Mouse (Mus musculus) MEL (cell line): ENCODE measurements around the gene C1rl. TPM values are rescaled to one million over a fixed set of nuclear protein-coding genes. Genes with fewer than 3 reads are reported as not detected.

Experiments used
- DNase-seq: peaks from one replicate; pipeline ENCODE4 v3.0.0; 2011; ENCODE audit warnings: low read depth, low spot score
- H3K27ac ChIP-seq: 2 replicates; pipeline ENCODE4 v1.5.1; 2012; ENCODE audit warnings: low read depth, mild to moderate bottlenecking, control low read depth, low read length, moderate library complexity; ENCODE audit not compliant: control insufficient read depth
- H3K27me3 ChIP-seq, 2 experiments: fragments of 150-350 bp in 1 of 2; sonication (generic) in 1 of 2; 2 replicates each; pipeline ENCODE4 v1.6.1; 2012; ENCODE audit warnings: low read length in 2 of 2, mild to moderate bottlenecking in 2 of 2, improper control_type of control experiment in 1 of 2, moderate library complexity in 1 of 2; ENCODE audit not compliant: insufficient read depth in 2 of 2, control insufficient read depth in 1 of 2
- H3K36me3 ChIP-seq, 2 experiments: 2 replicates each; pipeline ENCODE4 v1.6.1; 2012 to 2014; ENCODE audit warnings: low read length in 2 of 2, improper control_type of control experiment in 1 of 2, inconsistent platforms in 1 of 2, mild to moderate bottlenecking in 1 of 2; ENCODE audit not compliant: insufficient read depth in 2 of 2, control insufficient read depth in 1 of 2
- H3K4me1 ChIP-seq, 2 experiments: fragments of 150-350 bp in 1 of 2; sonication (generic) in 1 of 2; 2 replicates each; pipeline ENCODE4 v1.6.1; 2012; ENCODE audit warnings: low read length in 2 of 2, improper control_type of control experiment in 1 of 2, mild to moderate bottlenecking in 1 of 2; ENCODE audit not compliant: insufficient read depth in 2 of 2, control insufficient read depth in 1 of 2
- H3K4me3 ChIP-seq, 2 experiments: fragments of 150-350 bp in 1 of 2; sonication (generic) in 1 of 2; 2 replicates each; pipeline ENCODE4 v1.5.1; 2012; ENCODE audit warnings: low read depth in 2 of 2, low read length in 2 of 2, mild to moderate bottlenecking in 2 of 2, moderate library complexity in 2 of 2, control low read depth in 1 of 2, improper control_type of control experiment in 1 of 2; ENCODE audit not compliant: control insufficient read depth in 1 of 2, insufficient read depth in 1 of 2
- H3K79me2 ChIP-seq: 2 replicates; pipeline ENCODE4 v1.6.1; 2012; ENCODE audit warnings: mild to moderate bottlenecking, low read length, moderate library complexity; ENCODE audit not compliant: control insufficient read depth, poor library complexity, insufficient read depth
- H3K9ac ChIP-seq: 2 replicates; pipeline ENCODE4 v1.6.1; 2012; ENCODE audit warnings: low read depth, mild to moderate bottlenecking, control low read depth, low read length, moderate library complexity; ENCODE audit not compliant: control insufficient read depth, poor library complexity, severe bottlenecking
- H3K9me3 ChIP-seq: fragments of 150-350 bp; sonication (generic); replicated peaks from 2 replicates; pipeline ENCODE4 v1.6.1; 2012; ENCODE audit warnings: mild to moderate bottlenecking, low read length, improper control_type of control experiment, moderate library complexity; ENCODE audit not compliant: insufficient read depth
- CHD2 ChIP-seq: IDR thresholded peaks from 2 replicates; pipeline ENCODE4 v1.6.1; 2011; ENCODE audit warnings: low read length, improper control_type of control experiment
- E2F4 ChIP-seq: IDR thresholded peaks from 2 replicates; pipeline ENCODE4 v1.6.1; 2011; ENCODE audit warnings: low read depth, low read length, improper control_type of control experiment, borderline replicate concordance
- ELF1 ChIP-seq: IDR thresholded peaks from 2 replicates; pipeline ENCODE4 v1.6.1; 2014; ENCODE audit warnings: low read depth, mild to moderate bottlenecking, inconsistent platforms, low read length, improper control_type of control experiment, moderate library complexity
- GATA1 ChIP-seq: IDR thresholded peaks from 2 replicates; pipeline ENCODE4 v1.6.1; 2011; ENCODE audit warnings: low read depth, low read length, improper control_type of control experiment
- JUND ChIP-seq: IDR thresholded peaks from 2 replicates; pipeline ENCODE4 v1.6.1; 2011; ENCODE audit warnings: low read depth, mild to moderate bottlenecking, improper control_type of control experiment, low read length
- MAX ChIP-seq: IDR thresholded peaks from 2 replicates; pipeline ENCODE4 v1.6.1; 2011; ENCODE audit warnings: low read length, improper control_type of control experiment
- MAZ ChIP-seq: IDR thresholded peaks from 2 replicates; pipeline ENCODE4 v1.6.1; 2012; ENCODE audit warnings: low read depth, mild to moderate bottlenecking, inconsistent platforms, low read length, improper control_type of control experiment
- MEF2A ChIP-seq: IDR thresholded peaks from 2 replicates; pipeline ENCODE4 v1.6.1; 2014; ENCODE audit warnings: low read depth, mild to moderate bottlenecking, inconsistent platforms, low read length, improper control_type of control experiment; ENCODE audit not compliant: poor library complexity, insufficient replicate concordance, severe bottlenecking; ENCODE audit errors: extremely low read depth
- MXI1 ChIP-seq: IDR thresholded peaks from 2 replicates; pipeline ENCODE4 v1.6.1; 2011; ENCODE audit warnings: mild to moderate bottlenecking, low read depth, low read length, improper control_type of control experiment
- MYC ChIP-seq: IDR thresholded peaks from 2 replicates; pipeline ENCODE4 v1.6.1; 2011; ENCODE audit warnings: low read depth, mild to moderate bottlenecking, low read length, improper control_type of control experiment, moderate library complexity
- POLR2A ChIP-seq, 2 experiments: IDR thresholded peaks; 2 replicates each; pipeline ENCODE4 v1.6.1; 2011 to 2012; ENCODE audit warnings: low read length in 2 of 2, mild to moderate bottlenecking in 2 of 2, control low read depth in 1 of 2, improper control_type of control experiment in 1 of 2, low read depth in 1 of 2, moderate library complexity in 1 of 2; ENCODE audit not compliant: control insufficient read depth in 1 of 2, insufficient read depth in 1 of 2, poor library complexity in 1 of 2
- POLR2AphosphoS5 ChIP-seq: IDR thresholded peaks from 2 replicates; pipeline ENCODE4 v1.6.1; 2012; ENCODE audit warnings: low read depth, borderline replicate concordance, mild to moderate bottlenecking, inconsistent platforms, low read length, moderate library complexity, mixed read lengths
- SIN3A ChIP-seq: IDR thresholded peaks from 2 replicates; pipeline ENCODE4 v1.6.1; 2012; ENCODE audit warnings: low read length, improper control_type of control experiment, inconsistent platforms
- TAL1 ChIP-seq: IDR thresholded peaks from 2 replicates; pipeline ENCODE4 v1.6.1; 2012; ENCODE audit warnings: mild to moderate bottlenecking, inconsistent platforms, low read length, moderate library complexity, mixed read lengths
- TCF12 ChIP-seq: IDR thresholded peaks from 2 replicates; pipeline ENCODE4 v1.6.1; 2014; ENCODE audit warnings: low read depth, mild to moderate bottlenecking, inconsistent platforms, low read length, improper control_type of control experiment, moderate library complexity
- UBTF ChIP-seq: IDR thresholded peaks from 2 replicates; pipeline ENCODE4 v1.6.1; 2012; ENCODE audit warnings: low read depth, mild to moderate bottlenecking, inconsistent platforms, low read length, improper control_type of control experiment, moderate library complexity, borderline replicate concordance; ENCODE audit not compliant: insufficient read depth
- USF1 ChIP-seq: IDR thresholded peaks from 2 replicates; pipeline ENCODE4 v1.6.1; 2014; ENCODE audit warnings: low read depth, mild to moderate bottlenecking, inconsistent platforms, low read length, improper control_type of control experiment, moderate library complexity
- ZMIZ1 ChIP-seq: IDR thresholded peaks from 2 replicates; pipeline ENCODE4 v1.6.1; 2012; ENCODE audit warnings: low read depth, mild to moderate bottlenecking, inconsistent platforms, low read length, improper control_type of control experiment, moderate library complexity
- polyA plus RNA-seq, 2 experiments: library from polyadenylated mRNA; stranded (reverse) in 1 of 2; unstranded in 1 of 2; fragments of >175 nt in 1 of 2; fragments of >200 nt in 1 of 2; gene quantifications; 2 replicates each; pipeline versions ENCODE4 v1.2.1 to v1.2.4; 2012; ENCODE audit warnings: low replicate concordance in 2 of 2, low read depth in 1 of 2; ENCODE audit not compliant: insufficient read length in 2 of 2, insufficient read depth in 1 of 2, missing spikeins in 1 of 2
- total RNA-seq: library from RNA; depleted of rRNA; stranded (reverse); fragments of 300-350 nt; gene quantifications from 2 replicates; pipeline ENCODE4 v1.2.3, GENCODE M21; 2012

Gene C1rl
- total and polyA plus RNA-seq, 3 experiments: 1.2 to 2.6 TPM; not detected in 1

DNA sequence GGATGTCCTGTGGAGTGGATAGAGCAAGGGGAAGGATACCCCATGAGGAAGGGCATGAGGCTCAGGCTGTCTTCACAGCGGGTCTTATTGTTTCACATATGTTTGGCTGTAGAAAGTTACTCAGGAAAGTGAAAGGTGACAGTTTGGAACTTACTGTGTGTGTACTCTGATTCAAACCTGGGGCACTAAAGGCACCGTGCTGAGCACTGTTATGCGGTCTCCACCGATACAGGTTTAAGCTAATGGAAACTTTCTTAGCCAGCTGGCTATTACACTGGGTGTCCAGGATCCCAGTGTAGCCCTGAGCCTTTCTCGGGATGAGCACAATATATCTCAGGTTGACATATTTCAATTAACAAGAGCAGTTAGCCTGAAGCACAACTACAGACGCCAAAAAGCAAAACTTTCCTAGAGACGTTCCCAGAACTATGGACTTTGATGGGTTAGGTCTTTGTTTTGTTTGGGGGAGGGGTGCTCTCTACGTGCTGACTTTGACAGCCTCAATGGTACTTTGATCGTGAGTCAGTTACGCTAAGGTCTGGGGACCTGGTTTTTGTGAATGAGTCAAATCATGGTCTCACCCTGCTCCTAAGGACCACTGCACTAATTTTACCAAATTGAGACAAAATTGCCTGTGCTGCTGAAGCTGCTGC is 7.1 kb downstream of the C1rl start:
- DNase-seq: no peak
- peaks cover 0 to 11% of the 10 kb centered on the region in 2 experiments; a peak in 2 of 4 replicates for H3K4me1 ChIP-seq
- no peak for TF ChIP-seq POLR2A (IDR thresholded peaks at IDR 0.05; ENCODE audit: control insufficient read depth in 1 of 2, insufficient read depth in 1 of 2, low read depth in 1 of 2, low read length in 2 of 2, poor library complexity in 1 of 2)
- TF ChIP-seq GATA1: no peak
- TF ChIP-seq ELF1: no peak
- no peak for TF ChIP-seq MYC
- TF ChIP-seq POLR2AphosphoS5: no peak
- TF ChIP-seq MXI1: no peak
- no peak for TF ChIP-seq CHD2
- no peak for TF ChIP-seq E2F4
- no peak for TF ChIP-seq UBTF
- no peak for TF ChIP-seq TAL1
- TF ChIP-seq USF1: no peak
- H3K79me2 ChIP-seq: no peaks in the 10 kb centered on the region
- no peak overlapping the region for H3K9ac ChIP-seq
- no peak overlapping the region for H3K27ac ChIP-seq
- peaks cover 0 to 7% of the 10 kb centered on the region in 2 experiments; a peak in 2 of 4 replicates for H3K36me3 ChIP-seq
- H3K27me3 ChIP-seq: no peaks in the 10 kb centered on the region
- H3K4me3 ChIP-seq: no peak overlapping the region
- no peaks in the 10 kb centered on the region for H3K9me3 ChIP-seq

DNA sequence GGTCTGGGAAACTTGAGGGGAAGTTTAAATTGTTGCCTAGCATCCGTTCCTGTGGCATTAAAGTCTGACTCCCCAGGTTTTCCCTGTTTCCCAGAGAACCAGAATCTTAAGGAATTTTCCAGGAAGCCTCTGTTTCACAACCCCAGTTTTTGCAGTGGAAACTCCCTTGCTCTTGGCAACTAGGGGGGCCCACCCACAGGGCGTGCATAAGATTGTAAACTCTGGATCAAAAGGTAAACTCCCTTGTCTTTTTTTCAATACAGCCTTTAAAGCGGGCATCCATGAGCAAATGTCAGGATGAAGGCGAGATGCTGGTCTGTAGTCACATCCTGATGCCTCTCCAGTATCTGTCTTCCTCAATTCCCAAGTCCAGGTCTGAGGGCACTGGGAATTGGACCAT is 8.6 kb downstream of the C1rl start:
- TF ChIP-seq GATA1 (no peak), MEF2A (no peak), POLR2A (IDR thresholded peaks at IDR 0.05; ENCODE audit: control insufficient read depth in 1 of 2, insufficient read depth in 1 of 2, low read depth in 1 of 2, low read length in 2 of 2, poor library complexity in 1 of 2) (no peak), MAZ (no peak), TCF12 (no peak), ZMIZ1 (no peak), JUND (no peak), MAX (no peak), SIN3A (no peak), USF1 (no peak), POLR2AphosphoS5 (no peak), ELF1 (no peak)
- peaks cover 0 to 15% of the 10 kb centered on the region in 2 experiments; a peak in 2 of 4 replicates for H3K4me1 ChIP-seq
- H3K79me2 ChIP-seq: no peaks in the 10 kb centered on the region

More for the DNA sequence above, 8.6 kb downstream of the C1rl start:
- no peak overlapping the region for H3K9ac ChIP-seq
- no peaks in the 10 kb centered on the region for H3K9me3 ChIP-seq
- DNase-seq: no peak
- no peak overlapping the region for H3K4me3 ChIP-seq
- no peak overlapping the region for H3K27ac ChIP-seq
- H3K27me3 ChIP-seq: no peaks in the 10 kb centered on the region
- peaks cover 0 to 11% of the 10 kb centered on the region in 2 experiments; a peak in 2 of 4 replicates for H3K36me3 ChIP-seq
